Mouse (Mus musculus) embryonic fibroblast, embryonic 13.5 days (primary cell): ENCODE data around the gene Muc5ac.

Experiments used
- CTCF ChIP-seq: IDR thresholded peaks from 2 replicates; pipeline ENCODE4 v1.5.1; 2011; ENCODE audit warnings: mild to moderate bottlenecking, control low read depth, low read length, moderate library complexity, borderline replicate concordance; ENCODE audit not compliant: insufficient read depth
- POLR2A ChIP-seq: IDR thresholded peaks from 2 replicates; pipeline ENCODE4 v1.6.1; 2011; ENCODE audit warnings: low read depth, mild to moderate bottlenecking, control low read depth, low read length, moderate library complexity

- no peak for TF ChIP-seq CTCF
- TF ChIP-seq POLR2A = no peak
Observed at GRCm38 (mm10) chr7:141817355-141818075, 28.7 kb downstream of the Muc5ac start.
